Mouse (Mus musculus): Measurements from ENCODE around the gene Rrm1. TPM values are rescaled to one million over a fixed set of nuclear protein-coding genes. Genes with fewer than 3 reads are reported as not detected.

The Rrm1 gene
- polyA plus RNA-seq, 1 experiment: 46.6 TPM

- no peaks in the 10 kb centered on the region for H3K36me3 ChIP-seq (replicated peaks; ENCODE audit: low read length)
- H3K4me1 ChIP-seq: peaks cover 33% of the 10 kb centered on the region
- H3K27me3 ChIP-seq (replicated peaks): peaks cover 39% of the 10 kb centered on the region
- no peaks in the 10 kb centered on the region for H3K9me3 ChIP-seq
- H3K4me3 ChIP-seq (replicated peaks): peak overlapping the region; percentile 91
- TF ChIP-seq FLI1 (IDR thresholded peaks at IDR 0.05; ENCODE audit: low read length) (no peak), GATA1 (IDR thresholded peaks at IDR 0.05; ENCODE audit: borderline replicate concordance, low read length) (no peak)
Measured at GRCm38 (mm10) chr7:102512814-102513435, 71.4 kb downstream of the Rrm1 start.

- H3K4me1 ChIP-seq: peaks cover 30% of the 10 kb centered on the region
- no peaks in the 10 kb centered on the region for H3K9me3 ChIP-seq
- no peaks in the 10 kb centered on the region for H3K36me3 ChIP-seq (replicated peaks; ENCODE audit: low read length)
- TF ChIP-seq GATA1 (IDR thresholded peaks at IDR 0.05; ENCODE audit: borderline replicate concordance, low read length): no peak
- no peak for TF ChIP-seq FLI1 (IDR thresholded peaks at IDR 0.05; ENCODE audit: low read length)
- peaks cover 33% of the 10 kb centered on the region for H3K27me3 ChIP-seq (replicated peaks)
- peak overlapping the region; percentile 57 for H3K4me3 ChIP-seq (replicated peaks)
Measured at GRCm38 (mm10) chr7:102514144-102514543, 72.6 kb downstream of the Rrm1 start.

- H3K4me3 ChIP-seq (replicated peaks): no peak overlapping the region
- H3K4me1 ChIP-seq: peaks cover 30% of the 10 kb centered on the region
- no peaks in the 10 kb centered on the region for H3K9me3 ChIP-seq
- peaks cover 24% of the 10 kb centered on the region for H3K27me3 ChIP-seq (replicated peaks)
- H3K36me3 ChIP-seq (replicated peaks; ENCODE audit: low read length): no peaks in the 10 kb centered on the region
- TF ChIP-seq FLI1 (IDR thresholded peaks at IDR 0.05; ENCODE audit: low read length): no peak
- no peak for TF ChIP-seq GATA1 (IDR thresholded peaks at IDR 0.05; ENCODE audit: borderline replicate concordance, low read length)
Measured at GRCm38 (mm10) chr7:102516261-102517050, 75.0 kb downstream of the Rrm1 start.

- TF ChIP-seq GATA1 (IDR thresholded peaks at IDR 0.05; ENCODE audit: borderline replicate concordance, low read length) (no peak), FLI1 (IDR thresholded peaks at IDR 0.05; ENCODE audit: low read length) (no peak)
- Histone ChIP-seq H3K9me3 (no peaks in the 10 kb centered on the region), H3K4me3 (replicated peaks) (no peak overlapping the region), H3K27me3 (replicated peaks) (peaks cover 20% of the 10 kb centered on the region), H3K36me3 (replicated peaks; ENCODE audit: low read length) (no peaks in the 10 kb centered on the region), H3K4me1 (peaks cover 30% of the 10 kb centered on the region)
Measured at GRCm38 (mm10) chr7:102517051-102517335, 75.5 kb downstream of the Rrm1 start.

Other genes with a start within 250 kb of the Rrm1 start
- gene Nup98, start 231.5 kb upstream of the Rrm1 start, polyA plus RNA-seq (2012; ENCODE audit: insufficient read depth, low replicate concordance): 0.81 and 1.1 TPM in 2 replicates
- gene Pgap2, start 231.5 kb upstream of the Rrm1 start, polyA plus RNA-seq (2012; ENCODE audit: insufficient read depth, low replicate concordance): 8.0 and 17.3 TPM in 2 replicates
- gene Rhog, start 185.6 kb upstream of the Rrm1 start, polyA plus RNA-seq (2012; ENCODE audit: insufficient read depth, low replicate concordance): 210 and 238 TPM in 2 replicates
- gene Stim1, start 173.9 kb upstream of the Rrm1 start, polyA plus RNA-seq (2012; ENCODE audit: insufficient read depth, low replicate concordance): 106 and 312 TPM in 2 replicates
- gene Olfr543, start 40.0 kb downstream of the Rrm1 start, polyA plus RNA-seq (2012; ENCODE audit: insufficient read depth, low replicate concordance): not detected in 2 replicates
- not detected in 2 replicates for gene Olfr544, start 46.6 kb downstream of the Rrm1 start, polyA plus RNA-seq (2012; ENCODE audit: insufficient read depth, low replicate concordance)
- not detected in 2 replicates for gene Olfr545, start 57.9 kb downstream of the Rrm1 start, polyA plus RNA-seq (2012; ENCODE audit: insufficient read depth, low replicate concordance)
- not detected in 2 replicates for gene Olfr547, start 93.1 kb downstream of the Rrm1 start, polyA plus RNA-seq (2012; ENCODE audit: insufficient read depth, low replicate concordance)
- gene Olfr548-ps1, start 99.2 kb downstream of the Rrm1 start, polyA plus RNA-seq (2012; ENCODE audit: insufficient read depth, low replicate concordance): not detected in 2 replicates
- gene Olfr549, start 108.2 kb downstream of the Rrm1 start, polyA plus RNA-seq (2012; ENCODE audit: insufficient read depth, low replicate concordance): not detected in 2 replicates
- gene Trim21, start 123.8 kb downstream of the Rrm1 start, polyA plus RNA-seq (2012; ENCODE audit: insufficient read depth, low replicate concordance): 0.60 and 3.0 TPM in 2 replicates
- gene Olfr550, start 129.7 kb downstream of the Rrm1 start, polyA plus RNA-seq (2012; ENCODE audit: insufficient read depth, low replicate concordance): not detected in 2 replicates
- gene Olfr551, start 150.2 kb downstream of the Rrm1 start, polyA plus RNA-seq (2012; ENCODE audit: insufficient read depth, low replicate concordance): not detected in 2 replicates
- 0.06 and 3.2 TPM in 2 replicates for gene Olfr552, start 156.1 kb downstream of the Rrm1 start, polyA plus RNA-seq (2012; ENCODE audit: insufficient read depth, low replicate concordance)
- gene Olfr553, start 176.5 kb downstream of the Rrm1 start, polyA plus RNA-seq (2012; ENCODE audit: insufficient read depth, low replicate concordance): not detected in 2 replicates
- gene Olfr554, start 196.7 kb downstream of the Rrm1 start, polyA plus RNA-seq (2012; ENCODE audit: insufficient read depth, low replicate concordance): not detected in 2 replicates
- not detected in 2 replicates for gene Olfr555, start 217.1 kb downstream of the Rrm1 start, polyA plus RNA-seq (2012; ENCODE audit: insufficient read depth, low replicate concordance)
- not detected in 2 replicates for gene Olfr556, start 223.2 kb downstream of the Rrm1 start, polyA plus RNA-seq (2012; ENCODE audit: insufficient read depth, low replicate concordance)
- 0.73 and 1.0 TPM in 2 replicates for gene Trim68, start 245.6 kb downstream of the Rrm1 start, polyA plus RNA-seq (2012; ENCODE audit: insufficient read depth, low replicate concordance)

Measured in megakaryocyte, embryonic 14.5 days (primary cell).